Mouse (Mus musculus) E14TG2a.4 (cell line): ENCODE results near the gene Dck.

Source experiments
- H3K27me3 ChIP-seq: 2 replicates; pipeline ENCODE4 v1.6.1; 2014; ENCODE audit warnings: low read length, control low read depth; ENCODE audit not compliant: insufficient read depth
- H3K36me3 ChIP-seq: 2 replicates; pipeline ENCODE4 v1.6.1; 2014; ENCODE audit warnings: low read length, control low read depth; ENCODE audit not compliant: insufficient read depth
- H3K4me1 ChIP-seq: replicated peaks from 2 replicates; pipeline ENCODE4 v1.6.1; 2014; ENCODE audit warnings: low read depth, low read length, control low read depth
- H3K4me3 ChIP-seq: replicated peaks from 2 replicates; pipeline ENCODE4 v1.5.1; 2014; ENCODE audit warnings: mild to moderate bottlenecking, low read length
- H3K9me3 ChIP-seq: 2 replicates; pipeline ENCODE4 v1.6.1; 2014; ENCODE audit warnings: low read length, control low read depth
- CTCF ChIP-seq: conservative IDR thresholded peaks from 2 replicates; pipeline ENCODE4 v1.5.1; 2014; ENCODE audit warnings: low read length
- NANOG ChIP-seq: IDR thresholded peaks from 2 replicates; pipeline ENCODE4 v1.6.1; 2014; ENCODE audit warnings: borderline replicate concordance, low read length, mixed read lengths
- POU5F1 ChIP-seq: IDR thresholded peaks from 2 replicates; pipeline ENCODE4 v1.6.1; 2014; ENCODE audit warnings: low read length, borderline replicate concordance

Dck gene

DNA sequence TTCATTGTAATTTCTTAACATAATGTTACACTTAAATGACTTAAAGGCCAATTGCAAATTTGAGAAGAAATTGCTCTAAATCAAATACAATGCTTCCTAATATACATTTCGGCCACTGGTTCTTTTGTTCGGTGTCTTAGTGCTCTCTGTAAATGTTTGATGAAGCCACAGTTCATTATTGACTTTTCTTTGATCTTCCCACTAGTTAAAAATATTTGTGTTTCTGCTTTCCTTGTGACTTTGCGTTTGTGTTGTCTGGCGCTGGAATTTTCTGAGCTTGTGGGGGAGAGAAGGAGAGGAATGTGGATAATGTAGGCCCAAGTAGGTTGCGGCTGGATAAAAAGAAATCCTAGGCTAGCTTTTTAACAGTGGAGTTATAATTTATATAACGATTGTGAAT lies 32.3 kb downstream of the Dck start:
- no peak for TF ChIP-seq POU5F1
- no peak for TF ChIP-seq CTCF
- no peak for TF ChIP-seq NANOG
- no peak overlapping the region for H3K4me3 ChIP-seq
- H3K27me3 ChIP-seq = no peaks in the 10 kb centered on the region
- H3K36me3 ChIP-seq = no peaks in the 10 kb centered on the region
- H3K4me1 ChIP-seq = no peaks in the 10 kb centered on the region
- no peaks in the 10 kb centered on the region for H3K9me3 ChIP-seq

DNA sequence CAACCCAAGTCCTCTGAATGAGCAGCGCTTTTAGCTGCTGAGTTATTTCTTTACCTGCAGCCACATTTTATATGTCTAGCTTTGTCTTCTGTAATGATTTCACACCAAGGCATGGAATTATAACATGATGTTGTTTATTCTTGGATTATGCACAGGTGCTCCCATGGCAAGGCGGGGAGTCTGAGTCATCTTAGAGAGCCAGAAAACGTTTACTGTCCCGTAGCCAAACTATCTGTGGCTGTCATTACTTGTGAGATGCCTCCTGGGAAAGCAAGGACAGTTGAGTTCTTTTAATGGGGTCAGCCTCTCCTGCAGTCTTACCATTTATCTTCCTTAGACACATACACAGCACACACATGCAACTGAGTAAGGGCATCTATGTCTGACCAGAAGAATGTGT lies 40.8 kb downstream of the Dck start:
- Histone ChIP-seq H3K4me1 (peaks cover 22% of the 10 kb centered on the region), H3K4me3 (no peak overlapping the region), H3K9me3 (no peaks in the 10 kb centered on the region), H3K36me3 (no peaks in the 10 kb centered on the region), H3K27me3 (0 out of 2 replicates have a peak, but pooled peaks cover 3% of the 10 kb centered on the region)
- TF ChIP-seq POU5F1 (no peak), CTCF (no peak), NANOG (no peak)

DNA sequence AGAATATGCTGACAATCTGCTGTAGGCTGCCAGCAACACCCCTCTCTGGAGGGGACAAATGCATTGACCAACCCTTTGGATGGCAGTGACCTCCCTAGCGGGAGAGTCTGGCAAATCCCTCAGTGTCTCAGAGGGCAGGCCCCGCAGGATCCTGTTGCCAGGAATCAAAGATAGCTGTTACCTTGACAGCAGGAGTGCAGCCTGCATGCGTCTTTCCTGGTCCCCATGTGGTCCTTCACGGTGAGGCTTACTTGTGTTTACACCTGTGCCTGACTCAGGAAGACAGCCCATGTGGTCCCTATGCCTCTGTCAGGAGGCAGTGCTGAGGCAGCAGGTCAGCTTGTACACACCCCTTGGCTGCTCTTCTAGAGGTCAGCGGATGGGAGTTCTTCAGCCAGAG lies 41.5 kb downstream of the Dck start:
- H3K4me1 ChIP-seq = peaks cover 22% of the 10 kb centered on the region
- no peaks in the 10 kb centered on the region for H3K36me3 ChIP-seq
- TF ChIP-seq CTCF (no peak), NANOG (no peak), POU5F1 (no peak)
- H3K4me3 ChIP-seq = no peak overlapping the region
- 0 out of 2 replicates have a peak, but pooled peaks cover 3% of the 10 kb centered on the region for H3K27me3 ChIP-seq
- no peaks in the 10 kb centered on the region for H3K9me3 ChIP-seq

DNA sequence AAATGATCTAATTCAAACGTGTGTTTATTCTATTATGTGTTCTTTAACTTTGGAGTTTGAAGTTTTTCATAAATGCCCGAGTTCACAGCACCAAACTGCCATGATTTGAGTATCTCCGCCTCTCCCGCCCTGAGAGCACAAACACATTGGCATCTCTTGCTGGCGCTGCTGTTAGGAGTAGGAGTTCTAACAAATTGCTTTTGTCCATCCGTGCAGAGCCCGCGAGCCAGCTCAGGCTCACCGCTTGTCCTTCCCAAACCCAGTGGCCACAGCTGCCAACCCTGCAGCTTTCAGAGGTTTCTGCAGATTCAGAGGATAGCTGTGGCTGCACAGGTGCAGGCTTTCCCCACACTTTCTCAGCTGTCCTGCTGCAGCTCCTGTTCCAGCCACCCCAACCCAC lies 42.5 kb downstream of the Dck start:
- Histone ChIP-seq H3K4me3 (peak overlapping the region; percentile 63), H3K36me3 (no peaks in the 10 kb centered on the region), H3K27me3 (0 out of 2 replicates have a peak, but pooled peaks cover 3% of the 10 kb centered on the region), H3K4me1 (peaks cover 22% of the 10 kb centered on the region), H3K9me3 (no peaks in the 10 kb centered on the region)
- no peak for TF ChIP-seq NANOG
- no peak for TF ChIP-seq CTCF
- TF ChIP-seq POU5F1 = no peak

DNA sequence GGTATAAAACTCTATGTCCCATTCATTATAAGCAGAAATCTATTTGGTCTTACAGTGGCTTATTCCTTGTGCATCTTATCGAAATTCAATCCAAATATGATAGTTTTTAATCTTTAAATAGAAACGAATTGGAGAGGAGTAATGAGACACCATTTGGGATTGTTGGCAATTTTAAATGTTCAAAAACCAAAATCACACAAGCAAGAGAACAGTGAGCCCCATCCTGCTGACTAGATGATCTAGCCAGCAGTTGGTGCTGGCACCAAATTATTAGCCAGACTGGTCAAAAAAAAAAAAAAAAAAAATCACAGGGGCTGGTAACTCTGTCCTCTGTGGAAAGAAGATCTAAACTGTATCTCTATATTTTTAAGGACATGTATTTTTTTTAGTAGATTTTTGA lies 48.4 kb downstream of the Dck start:
- Histone ChIP-seq H3K27me3 (no peaks in the 10 kb centered on the region), H3K36me3 (no peaks in the 10 kb centered on the region), H3K9me3 (no peaks in the 10 kb centered on the region), H3K4me3 (no peak overlapping the region), H3K4me1 (no peaks in the 10 kb centered on the region)
- TF ChIP-seq NANOG (no peak), CTCF (no peak), POU5F1 (no peak)

DNA sequence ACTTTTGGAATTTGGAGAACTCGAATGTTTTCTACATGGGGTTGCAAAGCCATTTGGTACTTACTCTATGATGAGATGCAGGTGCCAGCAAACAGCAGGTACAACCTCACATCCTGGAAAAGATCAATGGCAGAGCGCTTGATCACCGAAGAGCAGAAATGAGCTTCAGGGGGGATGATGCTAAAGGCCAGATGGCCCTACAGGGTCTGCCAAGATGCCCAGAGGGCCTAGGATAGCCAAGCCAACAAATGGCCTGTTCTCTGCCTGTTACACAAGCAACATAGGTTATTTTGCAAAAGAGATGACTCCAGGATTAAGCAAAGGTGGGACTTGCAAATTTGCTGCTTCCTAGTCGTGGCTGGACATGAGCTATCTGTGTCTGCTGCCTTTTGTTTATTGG lies 49.8 kb downstream of the Dck start:
- Histone ChIP-seq H3K9me3 (no peaks in the 10 kb centered on the region), H3K27me3 (no peaks in the 10 kb centered on the region), H3K36me3 (no peaks in the 10 kb centered on the region), H3K4me3 (no peak overlapping the region), H3K4me1 (no peaks in the 10 kb centered on the region)
- TF ChIP-seq CTCF (no peak), POU5F1 (no peak), NANOG (no peak)

DNA sequence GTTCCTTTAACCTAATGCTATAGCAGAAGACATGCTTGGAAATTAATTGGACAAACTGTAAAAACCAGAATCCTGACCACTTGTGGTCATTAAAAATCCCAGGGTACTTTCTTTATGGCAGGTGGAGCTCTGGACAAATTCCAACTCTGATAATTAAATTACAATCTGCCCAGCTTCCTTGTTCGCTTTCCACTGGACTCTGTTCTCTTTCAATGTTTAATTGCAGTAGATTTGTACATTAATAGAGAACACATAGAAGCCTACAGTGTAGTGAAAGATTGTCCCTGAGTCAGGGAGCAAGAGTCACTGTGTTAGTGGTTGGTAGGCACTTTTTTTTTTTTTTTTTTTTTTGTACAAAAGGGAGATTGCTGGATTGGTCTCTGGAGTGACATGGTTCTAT lies 56.7 kb downstream of the Dck start:
- no peaks in the 10 kb centered on the region for H3K36me3 ChIP-seq
- H3K9me3 ChIP-seq = no peaks in the 10 kb centered on the region
- TF ChIP-seq CTCF (no peak), POU5F1 (no peak), NANOG (no peak)
- H3K4me1 ChIP-seq = no peaks in the 10 kb centered on the region
- H3K27me3 ChIP-seq = no peaks in the 10 kb centered on the region
- no peak overlapping the region for H3K4me3 ChIP-seq

DNA sequence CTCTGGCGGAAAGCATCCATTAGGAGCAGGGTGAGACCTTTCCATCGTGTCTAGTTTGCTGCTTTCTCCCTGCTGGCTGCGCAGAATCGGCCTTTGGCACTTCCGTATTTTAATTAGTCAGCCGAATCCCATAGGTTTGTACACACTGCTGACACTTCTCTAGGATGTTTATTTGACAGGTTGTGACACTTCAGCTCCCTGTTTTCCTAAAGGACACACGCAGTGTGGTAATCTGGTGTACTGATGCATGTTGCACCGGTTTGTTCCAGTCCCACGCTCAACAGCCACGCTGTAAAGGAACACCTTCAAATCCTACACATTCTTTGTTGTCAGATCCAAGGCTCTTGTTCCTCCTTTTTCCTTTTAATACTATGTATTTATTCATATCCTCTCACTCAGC lies 60.0 kb downstream of the Dck start:
- H3K9me3 ChIP-seq = no peaks in the 10 kb centered on the region
- TF ChIP-seq NANOG (no peak), CTCF (no peak), POU5F1 (no peak)
- H3K36me3 ChIP-seq = no peaks in the 10 kb centered on the region
- H3K27me3 ChIP-seq = no peaks in the 10 kb centered on the region
- H3K4me3 ChIP-seq = no peak overlapping the region
- H3K4me1 ChIP-seq = no peaks in the 10 kb centered on the region

DNA sequence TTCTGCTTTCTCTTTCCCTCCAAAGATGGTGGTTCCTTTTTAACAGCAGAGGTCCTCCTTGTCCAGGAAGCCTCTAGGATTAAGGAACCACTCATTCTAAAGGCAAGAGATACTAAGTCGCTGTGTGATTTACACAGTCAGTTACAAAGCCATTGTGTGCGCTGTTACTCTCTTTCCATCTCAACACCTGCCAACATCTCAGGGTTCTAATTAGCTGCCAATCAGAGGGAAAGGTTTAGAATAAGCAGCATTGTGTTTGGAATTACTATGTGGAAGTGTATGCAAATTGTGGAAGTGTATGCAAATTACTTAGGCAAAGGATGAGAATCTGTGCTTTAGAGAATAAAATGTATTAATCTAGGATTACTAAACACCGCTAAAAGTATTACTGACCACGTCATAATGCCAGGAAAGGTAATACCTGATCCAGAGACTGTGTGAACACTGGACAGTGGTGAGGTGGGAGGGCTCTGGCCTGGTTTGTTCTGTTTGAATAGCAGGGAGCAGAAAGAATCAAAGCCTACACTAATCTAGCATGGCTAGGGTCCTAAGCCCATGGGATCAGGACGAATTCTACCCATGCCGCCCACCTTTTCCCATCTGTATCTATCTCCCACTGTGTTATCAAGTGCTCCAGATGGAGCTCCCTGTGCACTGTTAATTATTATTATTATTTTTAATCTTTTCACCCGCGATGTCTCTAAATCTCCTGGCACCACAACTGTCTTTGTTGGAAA lies 65.2 kb downstream of the Dck start:
- Histone ChIP-seq H3K36me3 (no peaks in the 10 kb centered on the region), H3K4me1 (no peaks in the 10 kb centered on the region), H3K9me3 (no peaks in the 10 kb centered on the region), H3K4me3 (no peak overlapping the region), H3K27me3 (no peaks in the 10 kb centered on the region)
- TF ChIP-seq CTCF = no peak
- TF ChIP-seq POU5F1 = no peak
- TF ChIP-seq NANOG = no peak
